Mouse (Mus musculus) ES-E14 (cell line): Measurements from ENCODE around the gene Fam111a.

Source experiments
- CHD2 ChIP-seq: IDR thresholded peaks from 2 replicates; pipeline ENCODE4 v1.6.1; 2014; ENCODE audit warnings: mild to moderate bottlenecking, low read depth, low read length, inconsistent platforms
- MAFK ChIP-seq: IDR thresholded peaks from 2 replicates; pipeline ENCODE4 v1.6.1; 2014; ENCODE audit warnings: mild to moderate bottlenecking, low read depth, low read length, inconsistent platforms; ENCODE audit not compliant: insufficient read depth
- ZC3H11A ChIP-seq: IDR thresholded peaks from 2 replicates; pipeline ENCODE4 v1.6.1; 2012; ENCODE audit warnings: low read depth, mild to moderate bottlenecking, inconsistent platforms, low read length, borderline replicate concordance
- ZNF384 ChIP-seq: IDR thresholded peaks from 2 replicates; pipeline ENCODE4 v1.6.1; 2012; ENCODE audit warnings: low read depth, low read length, inconsistent platforms

DNA sequence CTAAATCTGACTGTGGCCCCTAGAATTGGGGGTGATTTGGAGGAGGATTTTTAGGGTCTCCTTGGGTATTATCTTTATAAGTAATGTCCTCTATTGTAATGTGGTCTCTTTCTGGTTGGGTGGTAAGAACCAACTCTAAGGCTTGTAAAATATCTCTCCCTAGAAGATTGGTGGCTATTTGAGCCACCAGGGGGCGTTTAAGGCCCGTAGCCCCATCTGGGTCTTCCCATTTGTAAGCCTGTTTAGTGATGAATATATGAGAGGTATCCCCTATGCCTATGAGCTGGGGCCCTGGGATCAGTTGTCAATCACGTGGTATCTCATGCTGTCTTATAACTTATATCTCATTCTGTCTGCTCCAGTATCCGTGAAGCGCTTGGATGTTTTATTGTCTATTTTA is 3.6 kb downstream of the Fam111a start:
- TF ChIP-seq CHD2 (no peak), ZNF384 (no peak), ZC3H11A (no peak), MAFK (no peak)
